Mouse (Mus musculus): ENCODE data around the gene Hoxc8. TPM values are rescaled to one million over a fixed set of nuclear protein-coding genes. Genes with fewer than 3 reads are reported as not detected.

Gene Hoxc8
- polyA plus RNA-seq, 1 experiment = 1.1 TPM

DNA sequence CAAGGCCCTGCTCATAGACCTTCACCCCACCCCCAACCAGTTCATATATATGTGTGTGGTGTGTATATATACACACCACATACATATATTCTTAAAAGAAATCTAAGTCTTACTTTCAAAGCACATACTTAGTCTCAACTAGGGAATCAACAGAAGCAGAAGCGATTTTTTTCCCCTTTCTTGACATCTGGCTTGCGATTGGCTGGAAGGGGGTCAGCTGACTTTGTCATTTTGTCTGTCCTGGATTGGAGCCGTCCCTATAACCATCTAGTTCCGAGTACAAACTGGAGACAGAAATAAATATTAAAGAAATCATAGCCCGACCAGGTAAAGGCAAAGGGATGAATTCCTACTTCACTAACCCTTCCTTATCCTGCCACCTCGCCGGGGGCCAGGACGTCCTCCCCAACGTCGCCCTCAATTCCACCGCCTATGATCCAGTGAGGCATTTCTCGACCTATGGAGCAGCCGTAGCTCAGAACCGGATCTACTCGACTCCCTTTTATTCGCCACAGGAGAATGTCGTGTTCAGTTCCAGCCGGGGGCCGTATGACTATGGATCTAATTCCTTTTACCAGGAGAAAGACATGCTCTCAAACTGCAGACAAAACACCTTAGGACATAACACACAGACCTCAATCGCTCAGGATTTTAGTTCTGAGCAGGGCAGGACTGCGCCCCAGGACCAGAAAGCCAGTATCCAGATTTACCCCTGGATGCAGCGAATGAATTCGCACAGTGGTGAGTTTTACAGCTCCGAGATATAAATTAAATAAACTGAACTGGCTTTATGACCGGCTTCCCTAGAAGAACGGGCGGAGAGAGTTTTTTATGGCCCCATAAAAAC, 19.1 kb downstream of the Hoxc8 start:
- Histone ChIP-seq H3K79me3 (ENCODE audit: low read depth) (peaks cover 29% of the 10 kb centered on the region), H3K79me2 (ENCODE audit: control insufficient read depth, insufficient read depth) (peaks cover 59% of the 10 kb centered on the region), H3K36me3 (ENCODE audit: control insufficient read depth, insufficient read depth) (peaks cover 17% of the 10 kb centered on the region), H3K27me3 (ENCODE audit: control insufficient read depth, insufficient read depth, insufficient read length) (no peaks in the 10 kb centered on the region), H3ac (ENCODE audit: control insufficient read depth, insufficient read length, low read depth) (no peak overlapping the region), H3K4me3 (ENCODE audit: insufficient read depth, poor library complexity, severe bottlenecking) (no peak overlapping the region)
- TF ChIP-seq MAX (IDR thresholded peaks at IDR 0.05) = no peak
- TF ChIP-seq FOSL1 (IDR thresholded peaks at IDR 0.05; ENCODE audit: insufficient read depth, low read length, poor library complexity, severe bottlenecking) = no peak
- TF ChIP-seq MYOD1 (IDR thresholded peaks at IDR 0.05; ENCODE audit: control insufficient read depth, insufficient read length, low read depth) = no peak
- no peak for TF ChIP-seq CEBPB (IDR thresholded peaks at IDR 0.05; ENCODE audit: low read depth)
- peak; percentile 43 for TF ChIP-seq USF1 (IDR thresholded peaks at IDR 0.05; ENCODE audit: low read depth)
- TF ChIP-seq CTCF (IDR thresholded peaks at IDR 0.05; ENCODE audit: control insufficient read depth, insufficient read depth, insufficient read length) = no peak

- Histone ChIP-seq H3K4me3 (ENCODE audit: insufficient read depth, poor library complexity, severe bottlenecking) (no peak overlapping the region), H3K36me3 (ENCODE audit: control insufficient read depth, insufficient read depth) (peaks cover 17% of the 10 kb centered on the region), H3K79me2 (ENCODE audit: control insufficient read depth, insufficient read depth) (peaks cover 51% of the 10 kb centered on the region), H3K79me3 (ENCODE audit: low read depth) (peaks cover 22% of the 10 kb centered on the region), H3ac (ENCODE audit: control insufficient read depth, insufficient read length, low read depth) (no peak overlapping the region), H3K27me3 (ENCODE audit: control insufficient read depth, insufficient read depth, insufficient read length) (no peaks in the 10 kb centered on the region)
- no peak for TF ChIP-seq CEBPB (IDR thresholded peaks at IDR 0.05; ENCODE audit: low read depth)
- no peak for TF ChIP-seq MYOG (IDR thresholded peaks at IDR 0.05; ENCODE audit: control insufficient read depth, extremely low read depth, insufficient read length)
- TF ChIP-seq FOSL1 (IDR thresholded peaks at IDR 0.05; ENCODE audit: insufficient read depth, low read length, poor library complexity, severe bottlenecking) = no peak
- no peak for TF ChIP-seq MYOD1 (IDR thresholded peaks at IDR 0.05; ENCODE audit: control insufficient read depth, insufficient read length, low read depth)
- no peak for TF ChIP-seq MAX (IDR thresholded peaks at IDR 0.05)
- no peak for TF ChIP-seq USF1 (IDR thresholded peaks at IDR 0.05; ENCODE audit: low read depth)
- TF ChIP-seq CTCF (IDR thresholded peaks at IDR 0.05; ENCODE audit: control insufficient read depth, insufficient read depth, insufficient read length) = no peak
Observed at GRCm38 (mm10) chr15:103010112-103010846, 19.9 kb downstream of the Hoxc8 start.

DNA sequence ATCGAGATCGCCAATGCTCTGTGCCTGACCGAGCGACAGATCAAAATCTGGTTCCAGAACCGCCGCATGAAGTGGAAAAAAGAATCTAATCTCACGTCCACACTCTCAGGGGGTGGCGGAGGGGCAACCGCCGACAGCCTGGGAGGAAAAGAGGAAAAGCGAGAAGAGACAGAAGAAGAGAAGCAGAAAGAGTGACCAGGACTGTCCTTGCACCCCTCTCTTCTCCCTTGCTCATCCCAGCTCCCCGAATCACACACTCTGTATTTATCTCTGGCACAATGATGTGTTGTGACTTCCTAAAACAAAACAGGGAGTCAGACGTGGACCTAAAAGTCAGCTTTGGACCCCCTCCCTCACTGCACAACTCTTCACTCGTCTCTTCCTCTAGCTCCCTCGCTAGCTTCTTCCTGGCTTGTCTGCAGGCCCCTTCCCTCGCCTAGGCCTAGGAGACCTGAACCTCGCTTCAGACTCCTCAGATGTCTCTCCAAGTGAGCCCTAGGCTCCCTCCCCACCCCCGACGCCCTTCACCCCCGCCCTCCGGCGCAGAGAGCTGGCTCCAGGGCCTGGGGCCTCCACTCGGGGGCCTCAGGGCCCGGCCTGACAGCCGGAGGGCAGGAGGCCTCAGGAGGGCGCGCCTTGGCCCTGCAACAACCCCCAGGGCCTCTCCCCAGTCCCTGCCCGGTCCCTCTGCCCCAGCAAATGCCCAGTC, 20.6 kb downstream of the Hoxc8 start:
- Histone ChIP-seq H3K4me3 (ENCODE audit: insufficient read depth, poor library complexity, severe bottlenecking) (no peak overlapping the region), H3K27me3 (ENCODE audit: control insufficient read depth, insufficient read depth, insufficient read length) (no peaks in the 10 kb centered on the region), H3K79me2 (ENCODE audit: control insufficient read depth, insufficient read depth) (peaks cover 44% of the 10 kb centered on the region), H3ac (ENCODE audit: control insufficient read depth, insufficient read length, low read depth) (no peak overlapping the region), H3K79me3 (ENCODE audit: low read depth) (peaks cover 21% of the 10 kb centered on the region), H3K36me3 (ENCODE audit: control insufficient read depth, insufficient read depth) (peaks cover 17% of the 10 kb centered on the region)
- no peak for TF ChIP-seq MAX (IDR thresholded peaks at IDR 0.05)

DNA sequence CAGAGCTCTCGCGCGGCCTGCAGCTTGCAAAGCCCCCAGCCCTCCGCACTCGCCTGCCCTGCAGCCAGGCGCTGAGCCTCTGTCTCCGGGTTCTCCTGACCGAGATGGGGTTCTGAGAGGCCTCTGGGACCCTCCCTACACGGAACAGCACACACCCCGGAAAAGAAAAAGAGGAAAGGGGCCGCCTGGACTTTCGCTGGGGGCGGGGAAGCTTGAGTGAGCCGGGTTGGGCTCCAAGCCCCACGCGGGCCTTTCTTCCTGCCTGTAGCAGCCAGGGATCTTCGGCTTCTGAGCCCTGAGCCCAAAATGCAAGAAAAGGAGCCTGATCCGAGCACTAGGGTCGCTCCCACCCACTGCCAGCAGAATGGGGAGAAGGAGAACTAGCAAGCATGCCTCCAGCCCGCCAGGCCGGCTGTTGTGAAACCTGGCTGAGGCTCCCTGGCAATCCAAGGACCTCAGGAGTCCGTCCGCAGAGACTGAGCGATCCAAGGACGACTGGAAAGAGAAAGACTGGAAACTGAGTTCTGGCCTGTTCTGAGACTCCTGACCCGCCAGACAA, 21.6 kb downstream of the Hoxc8 start:
- Histone ChIP-seq H3K79me2 (ENCODE audit: control insufficient read depth, insufficient read depth) (peaks cover 33% of the 10 kb centered on the region), H3K27me3 (ENCODE audit: control insufficient read depth, insufficient read depth, insufficient read length) (no peaks in the 10 kb centered on the region), H3ac (ENCODE audit: control insufficient read depth, insufficient read length, low read depth) (no peak overlapping the region), H3K36me3 (ENCODE audit: control insufficient read depth, insufficient read depth) (peaks cover 17% of the 10 kb centered on the region), H3K4me3 (ENCODE audit: insufficient read depth, poor library complexity, severe bottlenecking) (no peak overlapping the region), H3K79me3 (ENCODE audit: low read depth) (peaks cover 15% of the 10 kb centered on the region)
- TF ChIP-seq FOSL1 (IDR thresholded peaks at IDR 0.05; ENCODE audit: insufficient read depth, low read length, poor library complexity, severe bottlenecking) (no peak), MYOD1 (IDR thresholded peaks at IDR 0.05; ENCODE audit: control insufficient read depth, insufficient read length, low read depth) (no peak), MAX (IDR thresholded peaks at IDR 0.05) (no peak), CTCF (IDR thresholded peaks at IDR 0.05; ENCODE audit: control insufficient read depth, insufficient read depth, insufficient read length) (no peak), MYOG (IDR thresholded peaks at IDR 0.05; ENCODE audit: control insufficient read depth, extremely low read depth, insufficient read length) (no peak), CEBPB (IDR thresholded peaks at IDR 0.05; ENCODE audit: low read depth) (no peak), USF1 (IDR thresholded peaks at IDR 0.05; ENCODE audit: low read depth) (no peak)

- Histone ChIP-seq H3K27me3 (ENCODE audit: control insufficient read depth, insufficient read depth, insufficient read length) (no peaks in the 10 kb centered on the region), H3ac (ENCODE audit: control insufficient read depth, insufficient read length, low read depth) (no peak overlapping the region), H3K79me3 (ENCODE audit: low read depth) (peaks cover 5% of the 10 kb centered on the region), H3K36me3 (ENCODE audit: control insufficient read depth, insufficient read depth) (peaks cover 17% of the 10 kb centered on the region), H3K4me3 (ENCODE audit: insufficient read depth, poor library complexity, severe bottlenecking) (no peak overlapping the region), H3K79me2 (ENCODE audit: control insufficient read depth, insufficient read depth) (peaks cover 19% of the 10 kb centered on the region)
- peak; percentile 73 for TF ChIP-seq USF1 (IDR thresholded peaks at IDR 0.05; ENCODE audit: low read depth)
- no peak for TF ChIP-seq FOSL1 (IDR thresholded peaks at IDR 0.05; ENCODE audit: insufficient read depth, low read length, poor library complexity, severe bottlenecking)
- TF ChIP-seq CTCF (IDR thresholded peaks at IDR 0.05; ENCODE audit: control insufficient read depth, insufficient read depth, insufficient read length) = peak; percentile 61
- TF ChIP-seq MYOD1 (IDR thresholded peaks at IDR 0.05; ENCODE audit: control insufficient read depth, insufficient read length, low read depth) = no peak
- TF ChIP-seq MYOG (IDR thresholded peaks at IDR 0.05; ENCODE audit: control insufficient read depth, extremely low read depth, insufficient read length) = no peak
Observed at GRCm38 (mm10) chr15:103013238-103013984, 23.0 kb downstream of the Hoxc8 start.
